Mouse (Mus musculus): ENCODE measurements at regions not wholly inside any gene's neighbourhood (a gene's known extent, or its start where the extent isn't known, plus 50 kb on each side); places are given as distances from the start of the nearest gene placed in this dataset.

DNA sequence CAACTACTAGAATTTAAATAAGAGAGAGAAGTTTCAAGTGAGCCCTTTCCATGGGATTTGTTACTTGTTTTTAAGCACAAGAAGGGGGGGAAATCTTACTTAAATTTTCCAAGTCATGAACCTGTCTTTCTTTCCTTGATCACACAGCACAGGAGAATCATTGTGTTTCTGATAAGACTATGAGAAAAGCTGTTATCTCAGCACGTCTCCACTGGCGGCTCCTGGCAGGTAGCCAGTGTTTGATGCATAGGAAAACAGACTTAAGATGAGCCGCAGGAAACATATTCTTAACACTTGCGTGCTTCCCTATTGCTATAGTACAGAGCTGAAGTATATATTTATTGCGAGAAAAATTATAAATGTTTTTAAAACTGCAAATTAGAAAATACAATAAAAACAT is 920.3 kb downstream of the Efna5 start:
- Histone ChIP-seq H3K4me1 (ENCODE audit: control insufficient read depth, insufficient read depth, low read length) (no peaks in the 10 kb centered on the region), H3K9ac (ENCODE audit: low read depth, low read length) (no peak overlapping the region), H3K79me2 (ENCODE audit: control insufficient read depth, insufficient read depth, low read length) (no peaks in the 10 kb centered on the region), H3K36me3 (ENCODE audit: control insufficient read depth, insufficient read depth, low read length) (no peaks in the 10 kb centered on the region), H3K4me3 (ENCODE audit: insufficient read depth, low read depth, low read length) (no peak overlapping the region), H3K27me3 (ENCODE audit: control insufficient read depth, insufficient read depth, low read length) (no peaks in the 10 kb centered on the region), H3K27ac (replicated peaks; ENCODE audit: insufficient read depth, low read depth, low read length) (no peak overlapping the region)
- DNase-seq (ENCODE audit: extremely low read depth, low read depth, low spot score) = no peak
- TF ChIP-seq CTCF (IDR thresholded peaks at IDR 0.05; ENCODE audit: low read depth, low read length) (no peak), POLR2A (IDR thresholded peaks at IDR 0.05; ENCODE audit: extremely low read depth, insufficient read depth, low read length) (no peak)
- WGBS = 44% methylated on average over 5 of the region's 5 CpGs

DNA sequence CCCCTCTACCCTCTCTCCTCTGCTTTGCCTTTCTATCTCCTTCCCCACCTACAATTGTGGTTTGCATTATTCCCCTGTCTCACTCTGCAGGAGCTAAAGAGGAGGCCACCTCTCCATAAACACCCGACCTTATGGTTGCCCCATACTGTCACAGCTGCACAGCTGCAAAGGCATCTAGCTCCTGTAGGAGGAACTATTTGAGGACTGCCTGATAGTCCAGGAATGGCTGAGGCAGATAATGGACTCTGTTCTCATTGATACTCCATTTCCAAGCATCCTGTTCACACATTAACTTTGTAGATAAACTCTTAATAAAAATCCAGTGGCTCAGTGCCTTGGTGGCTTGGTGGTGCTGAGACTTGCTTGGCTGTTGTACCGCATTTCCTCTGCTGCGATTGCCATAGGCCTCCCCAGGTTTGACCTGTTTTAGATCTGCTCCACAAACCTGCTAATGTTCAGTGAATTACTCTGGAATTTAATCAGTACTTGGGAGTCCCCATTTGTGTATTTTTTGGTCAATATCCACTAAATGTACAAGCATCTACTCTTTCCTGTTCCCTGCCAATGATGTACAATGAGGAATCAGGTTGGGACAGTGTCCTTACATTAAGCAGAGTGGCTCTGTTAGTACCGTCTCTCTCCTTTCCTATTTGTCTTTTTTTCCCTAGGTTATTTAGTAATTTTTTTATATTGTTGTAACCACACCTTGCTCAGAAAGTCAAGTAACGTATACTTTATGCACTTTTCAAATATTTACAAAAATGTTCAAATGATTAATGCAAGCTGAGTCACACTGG is 920.9 kb downstream of the Efna5 start:
- no peaks in the 10 kb centered on the region for H3K4me1 ChIP-seq (ENCODE audit: control insufficient read depth, insufficient read depth, low read length)
- H3K79me2 ChIP-seq (ENCODE audit: control insufficient read depth, insufficient read depth, low read length) = no peaks in the 10 kb centered on the region
- no peaks in the 10 kb centered on the region for H3K27me3 ChIP-seq (ENCODE audit: control insufficient read depth, insufficient read depth, low read length)
- no peak overlapping the region for H3K9ac ChIP-seq (ENCODE audit: low read depth, low read length)
- no peak overlapping the region for H3K4me3 ChIP-seq (ENCODE audit: insufficient read depth, low read depth, low read length)
- no peaks in the 10 kb centered on the region for H3K36me3 ChIP-seq (ENCODE audit: control insufficient read depth, insufficient read depth, low read length)
- no peak for TF ChIP-seq CTCF (IDR thresholded peaks at IDR 0.05; ENCODE audit: low read depth, low read length)
- TF ChIP-seq POLR2A (IDR thresholded peaks at IDR 0.05; ENCODE audit: extremely low read depth, insufficient read depth, low read length) = no peak
- no peak overlapping the region for H3K27ac ChIP-seq (replicated peaks; ENCODE audit: insufficient read depth, low read depth, low read length)
- DNase-seq (ENCODE audit: extremely low read depth, low read depth, low spot score) = no peak
- WGBS = 66% methylated on average over 5 of the region's 5 CpGs

DNA sequence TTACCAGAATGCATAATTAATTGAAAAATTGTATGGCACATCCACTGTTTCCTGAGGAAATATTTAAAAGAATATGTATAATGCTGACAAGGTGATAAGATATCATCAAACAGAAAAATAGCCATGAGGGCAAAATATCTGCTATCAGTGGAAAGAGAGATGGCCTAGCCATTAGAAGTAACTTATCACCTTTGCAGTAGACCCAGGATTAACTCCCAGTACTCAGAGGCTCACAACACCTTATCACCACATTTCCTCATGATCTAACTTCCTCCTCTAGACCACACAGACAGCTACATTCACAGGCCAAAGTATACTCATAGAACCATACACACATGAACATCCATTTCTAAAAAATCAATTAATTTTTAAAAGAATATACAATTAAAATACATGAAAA is 963.4 kb downstream of the Efna5 start:
- Histone ChIP-seq H3K36me3 (ENCODE audit: control insufficient read depth, insufficient read depth, low read length) (no peaks in the 10 kb centered on the region), H3K79me2 (ENCODE audit: control insufficient read depth, insufficient read depth, low read length) (no peaks in the 10 kb centered on the region)
- no peak for DNase-seq (ENCODE audit: extremely low read depth, low read depth, low spot score)

DNA sequence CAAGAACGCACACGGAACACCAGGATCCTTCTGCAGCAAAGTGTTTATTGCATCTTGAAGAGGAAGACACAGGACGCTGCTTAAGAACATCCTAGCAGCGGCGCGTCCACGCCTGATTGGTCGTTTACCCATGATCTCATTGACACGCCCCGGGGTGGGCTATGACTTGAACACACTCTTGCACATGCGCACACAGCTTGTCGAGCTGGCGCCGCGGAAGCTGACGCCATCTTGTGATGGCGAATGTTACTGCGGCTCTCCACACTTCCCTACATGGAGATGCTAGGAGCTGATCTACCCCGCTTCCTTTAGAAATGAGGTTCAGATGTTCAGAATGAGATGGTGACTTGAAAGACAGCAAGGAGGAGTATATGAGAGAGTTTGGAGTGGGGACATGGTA is 978.2 kb downstream of the Efna5 start:
- Histone ChIP-seq H3K27me3 (ENCODE audit: control insufficient read depth, insufficient read depth, low read length) (no peaks in the 10 kb centered on the region), H3K79me2 (ENCODE audit: control insufficient read depth, insufficient read depth, low read length) (no peaks in the 10 kb centered on the region), H3K4me1 (ENCODE audit: control insufficient read depth, insufficient read depth, low read length) (no peaks in the 10 kb centered on the region), H3K36me3 (ENCODE audit: control insufficient read depth, insufficient read depth, low read length) (no peaks in the 10 kb centered on the region), H3K9ac (ENCODE audit: low read depth, low read length) (no peak overlapping the region), H3K27ac (replicated peaks; ENCODE audit: insufficient read depth, low read depth, low read length) (no peak overlapping the region), H3K4me3 (ENCODE audit: insufficient read depth, low read depth, low read length) (no peak overlapping the region)
- TF ChIP-seq CTCF (IDR thresholded peaks at IDR 0.05; ENCODE audit: low read depth, low read length) (no peak), POLR2A (IDR thresholded peaks at IDR 0.05; ENCODE audit: extremely low read depth, insufficient read depth, low read length) (no peak)
- DNase-seq (ENCODE audit: extremely low read depth, low read depth, low spot score) = no peak
- 90% methylated on average over 19 of the region's 19 CpGs for WGBS

More for the DNA sequence above, 963.4 kb downstream of the Efna5 start:
- H3K4me3 ChIP-seq (ENCODE audit: insufficient read depth, low read depth, low read length) = no peak overlapping the region
- no peak for TF ChIP-seq POLR2A (IDR thresholded peaks at IDR 0.05; ENCODE audit: extremely low read depth, insufficient read depth, low read length)
- no peaks in the 10 kb centered on the region for H3K4me1 ChIP-seq (ENCODE audit: control insufficient read depth, insufficient read depth, low read length)
- no peak overlapping the region for H3K9ac ChIP-seq (ENCODE audit: low read depth, low read length)
- no peak overlapping the region for H3K27ac ChIP-seq (replicated peaks; ENCODE audit: insufficient read depth, low read depth, low read length)
- H3K27me3 ChIP-seq (ENCODE audit: control insufficient read depth, insufficient read depth, low read length) = peaks cover 2% of the 10 kb centered on the region; the same call in 1 of the 2 replicates

DNA sequence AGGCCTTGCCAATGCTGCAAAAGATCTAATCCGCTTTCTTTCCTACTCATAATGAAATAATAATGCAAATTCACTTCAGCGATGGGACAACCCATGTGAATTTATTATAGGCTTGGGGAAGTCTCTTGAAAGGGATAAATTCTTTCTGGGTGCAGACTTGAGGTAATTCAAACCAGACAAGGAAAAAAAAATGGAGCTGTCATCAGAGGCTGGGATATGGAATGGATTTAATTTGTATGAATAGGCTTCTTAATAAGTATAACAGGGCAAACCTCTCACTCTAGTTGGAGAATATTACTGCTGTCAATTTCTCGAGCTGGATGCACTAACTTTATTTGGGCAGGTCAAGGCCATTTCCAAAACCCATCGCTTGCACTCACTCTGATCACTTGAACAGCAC is 990.5 kb downstream of the Efna5 start:
- TF ChIP-seq POLR2A (IDR thresholded peaks at IDR 0.05; ENCODE audit: extremely low read depth, insufficient read depth, low read length) (no peak), CTCF (IDR thresholded peaks at IDR 0.05; ENCODE audit: low read depth, low read length) (no peak)
- no peaks in the 10 kb centered on the region for H3K4me1 ChIP-seq (ENCODE audit: control insufficient read depth, insufficient read depth, low read length)
- no peaks in the 10 kb centered on the region for H3K79me2 ChIP-seq (ENCODE audit: control insufficient read depth, insufficient read depth, low read length)
- DNase-seq (ENCODE audit: extremely low read depth, low read depth, low spot score) = no peak
- H3K9ac ChIP-seq (ENCODE audit: low read depth, low read length) = no peak overlapping the region
- H3K4me3 ChIP-seq (ENCODE audit: insufficient read depth, low read depth, low read length) = no peak overlapping the region
- no peaks in the 10 kb centered on the region for H3K36me3 ChIP-seq (ENCODE audit: control insufficient read depth, insufficient read depth, low read length)
- WGBS = 77% methylated on average over 4 of the region's 4 CpGs
- no peaks in the 10 kb centered on the region for H3K27me3 ChIP-seq (ENCODE audit: control insufficient read depth, insufficient read depth, low read length)
- no peak overlapping the region for H3K27ac ChIP-seq (replicated peaks; ENCODE audit: insufficient read depth, low read depth, low read length)

DNA sequence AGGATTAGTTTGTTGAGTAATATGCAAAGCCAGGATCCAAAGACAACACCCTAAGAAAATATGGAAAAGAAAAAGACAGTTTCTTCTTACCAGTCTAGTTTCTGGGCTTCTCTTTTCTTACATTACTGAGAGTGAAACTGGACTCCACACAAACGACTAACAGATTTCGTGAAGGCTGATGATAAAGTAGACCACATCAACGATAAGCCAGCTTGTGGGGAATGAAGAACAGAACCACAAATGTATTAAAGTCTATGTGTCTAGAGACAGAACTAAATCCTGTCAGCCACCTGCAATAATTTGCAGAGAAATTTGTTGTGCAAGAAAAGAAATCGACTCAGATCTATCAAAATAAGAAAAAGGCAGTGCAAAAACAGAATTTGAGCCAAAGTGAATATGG is 1015.0 kb downstream of the Efna5 start:
- no peaks in the 10 kb centered on the region for H3K36me3 ChIP-seq (ENCODE audit: control insufficient read depth, insufficient read depth, low read length)
- no peak for DNase-seq (ENCODE audit: extremely low read depth, low read depth, low spot score)
- no peak overlapping the region for H3K4me3 ChIP-seq (ENCODE audit: insufficient read depth, low read depth, low read length)
- no peaks in the 10 kb centered on the region for H3K4me1 ChIP-seq (ENCODE audit: control insufficient read depth, insufficient read depth, low read length)
- TF ChIP-seq POLR2A (IDR thresholded peaks at IDR 0.05; ENCODE audit: extremely low read depth, insufficient read depth, low read length) (no peak), CTCF (IDR thresholded peaks at IDR 0.05; ENCODE audit: low read depth, low read length) (no peak)
- H3K27ac ChIP-seq (replicated peaks; ENCODE audit: insufficient read depth, low read depth, low read length) = no peak overlapping the region
- WGBS = 74% methylated on average over 4 of the region's 4 CpGs
- no peaks in the 10 kb centered on the region for H3K79me2 ChIP-seq (ENCODE audit: control insufficient read depth, insufficient read depth, low read length)
- H3K9ac ChIP-seq (ENCODE audit: low read depth, low read length) = no peak overlapping the region
- no peaks in the 10 kb centered on the region for H3K27me3 ChIP-seq (ENCODE audit: control insufficient read depth, insufficient read depth, low read length)
